Mouse (Mus musculus) monocyte, adult 5-6 weeks (primary cell): ENCODE data around the gene Lmtk2. TPM values are rescaled to one million over a fixed set of nuclear protein-coding genes. Genes with fewer than 3 reads are reported as not detected.

ENCODE experiments used
- ATAC-seq: fragments of 153-309, 156-312 bp; replicated peaks from 2 replicates; pipeline ENCODE4 v1.8.0; 2017; ENCODE audit warnings: mild to moderate bottlenecking; ENCODE audit not compliant: low TSS enrichment, insufficient number of reproducible peaks, severe bottlenecking, poor library complexity, low FRiP score
- total RNA-seq: library from RNA; stranded (forward); fragments of 200-1000, 200-491, 200-594 nt; gene quantifications from 3 replicates; pipeline ENCODE4 v1.2.3, GENCODE M21; 2017

Lmtk2 gene
- total RNA-seq, 1 experiment from 2014 or later: 12.8 TPM

- no peak for ATAC-seq
Observed at GRCm38 (mm10) chr5:144234222-144234621, 134.0 kb downstream of the Lmtk2 start.

DNA sequence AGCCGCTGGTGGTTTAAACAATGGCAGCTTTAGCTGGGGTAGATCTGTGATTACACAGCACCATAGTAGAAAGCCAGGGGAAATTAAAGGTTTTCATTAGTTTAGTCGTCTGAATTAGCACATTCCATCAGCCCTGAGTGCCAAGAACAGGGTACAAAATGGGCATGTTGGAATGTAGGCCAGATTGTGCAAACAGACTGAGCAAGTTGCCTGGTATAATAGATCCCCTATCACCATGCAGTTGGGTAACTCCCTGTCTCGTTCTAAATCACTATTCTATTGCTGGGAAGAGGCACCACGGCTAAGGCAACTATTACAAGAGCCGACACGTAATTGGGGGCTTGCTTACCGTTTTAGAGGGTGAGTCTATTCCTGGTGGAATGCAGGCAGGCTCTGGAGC lies 134.5 kb downstream of the Lmtk2 start:
- ATAC-seq: no peak

Other genes with a start within 250 kb of the Lmtk2 start
- gene Ankrd61, start 202.8 kb upstream of the Lmtk2 start, total RNA-seq: 0.39 to 1.8 TPM in 2 of 3 replicates, not detected in the other
- gene Aimp2, start 190.6 kb upstream of the Lmtk2 start, total RNA-seq: 4.3 to 18.0 TPM (median 11.7 TPM) in 3 replicates
- 11.8 to 24.5 TPM (median 17.7 TPM) in 3 replicates for gene Pms2, start 190.5 kb upstream of the Lmtk2 start, total RNA-seq
- 2.9 TPM in 1 of 3 replicates, not detected in the others for gene Gm42421, start 172.3 kb upstream of the Lmtk2 start, total RNA-seq
- gene Rsph10b, start 167.4 kb upstream of the Lmtk2 start, total RNA-seq: 0.29 to 1.9 TPM (median 0.32 TPM) in 3 replicates
- gene Ccz1, start 85.6 kb upstream of the Lmtk2 start, total RNA-seq: 75.1 to 99.1 TPM (median 81.7 TPM) in 3 replicates
- gene Ocm, start 73.8 kb upstream of the Lmtk2 start, total RNA-seq: not detected in 3 replicates
- 0.32 to 0.78 TPM (median 0.38 TPM) in 3 replicates for gene Bhlha15, start 89.8 kb downstream of the Lmtk2 start, total RNA-seq
- gene Tecpr1, start 123.2 kb downstream of the Lmtk2 start, total RNA-seq: 30.0 to 63.8 TPM (median 35.3 TPM) in 3 replicates
- gene Bri3, start 144.0 kb downstream of the Lmtk2 start, total RNA-seq: 36.6 to 109 TPM (median 73.7 TPM) in 3 replicates